In the genomic region with DNA sequence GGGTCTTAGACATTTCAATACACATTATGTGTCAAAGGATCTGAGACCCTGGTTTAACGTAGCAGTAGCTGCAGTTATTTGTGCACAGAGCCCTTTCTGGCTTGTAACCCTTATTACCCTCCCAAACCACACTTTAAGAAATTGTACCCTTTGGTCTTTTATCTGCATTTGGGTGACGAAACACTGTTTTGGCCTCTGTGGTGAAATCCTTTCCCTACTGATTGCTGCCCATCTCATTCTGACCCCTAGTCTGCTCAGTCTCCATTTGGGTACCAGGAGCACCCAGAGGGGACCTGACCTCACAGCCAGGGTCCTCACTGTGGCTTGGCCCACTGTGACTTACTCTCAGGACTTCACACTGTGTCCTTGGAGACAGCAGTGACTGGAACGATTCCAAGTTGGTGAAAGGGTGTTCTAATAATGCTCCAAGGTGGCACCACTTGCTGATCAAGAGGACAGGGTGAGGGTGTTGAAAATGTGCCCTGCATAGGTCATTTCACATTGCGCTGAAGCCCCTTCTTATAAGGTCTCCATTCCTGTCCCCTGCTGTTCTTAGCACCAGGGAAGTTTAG, we compare ENCODE assay signal across 14 mouse cellular contexts.
DNase-seq lines count a peak whose midpoint lies in the region; ATAC-seq lines count a peak whose summit lies in the region.
"Had no signal": no experiment of that assay in that cellular context is flagged by ENCODE, and none has a peak within 500 bp of the region (broad histone marks: within the 10 kb centered on the region; RNA-seq: fewer than 3 reads in every experiment).

No protein-coding gene starts in this region.

- peak; percentile 31; the same call in 1 of the 2 replicates for ATAC-seq in liver, embryonic 16.5 days (ENCODE audit: low read depth)
- ATAC-seq in liver, embryonic 11.5 days (replicated peaks; ENCODE audit: low FRiP score) = no peak
- ATAC-seq: lung, postnatal 0 days had no signal

- H3K9me3 ChIP-seq in liver, embryonic 16.5 days (replicated peaks; ENCODE audit: control insufficient read depth, low read length) = no peaks in the 10 kb centered on the region
- H3K9me3 ChIP-seq in liver, embryonic 11.5 days (ENCODE audit: control insufficient read depth, low read length) = no peaks in the 10 kb centered on the region
- H3K9me3 ChIP-seq: embryonic facial prominence, embryonic 15.5 days; limb, embryonic 10.5 days had no signal

- 53% methylated on average over 4 of the region's 4 CpGs for WGBS in liver, embryonic 16.5 days (ENCODE audit: insufficient replicate concordance)
- 64% methylated on average over 4 of the region's 4 CpGs for WGBS in liver, embryonic 11.5 days

- H3K36me3 ChIP-seq in liver, embryonic 16.5 days (ENCODE audit: control insufficient read depth, insufficient read depth) = no peaks in the 10 kb centered on the region
- no peaks in the 10 kb centered on the region for H3K36me3 ChIP-seq in liver, embryonic 11.5 days (ENCODE audit: control insufficient read depth, insufficient read depth, low read length)
- H3K36me3 ChIP-seq: embryonic facial prominence, embryonic 15.5 days; limb, embryonic 10.5 days had no signal

- intact Hi-C loops in heart, postnatal 25 days (cut with DNase I) = loop anchor here (5.0 kb wide), 2 partner anchors 36 to 156 kb away; no protein-coding TSS in a partner anchor

- H3K27ac ChIP-seq in liver, embryonic 16.5 days (ENCODE audit: low read length) = peak overlapping the region; percentile 34; the same call in 1 of the 2 replicates
- H3K27ac ChIP-seq in liver, embryonic 11.5 days (ENCODE audit: low read depth, low read length) = no peak overlapping the region
- H3K27ac ChIP-seq: embryonic facial prominence, embryonic 15.5 days; limb, embryonic 10.5 days had no signal

- H3K4me2 ChIP-seq in liver, embryonic 16.5 days (ENCODE audit: low read depth, low read length) = no peak overlapping the region
- H3K4me2 ChIP-seq in liver, embryonic 11.5 days = no peak overlapping the region
- H3K4me2 ChIP-seq: embryonic facial prominence, embryonic 15.5 days had no signal

- H3K4me3 ChIP-seq in liver, embryonic 16.5 days (ENCODE audit: low read depth, low read length) = no peak overlapping the region
- H3K4me3 ChIP-seq in liver, embryonic 11.5 days (ENCODE audit: low read depth, low read length) = no peak overlapping the region
- H3K4me3 ChIP-seq: embryonic facial prominence, embryonic 15.5 days; limb, embryonic 10.5 days had no signal

- peaks cover 4% of the 10 kb centered on the region for H3K4me1 ChIP-seq in liver, embryonic 16.5 days (ENCODE audit: control insufficient read depth, low read depth, low read length)
- H3K4me1 ChIP-seq in liver, embryonic 11.5 days (replicated peaks; ENCODE audit: control insufficient read depth, insufficient read depth, low read length) = no peaks in the 10 kb centered on the region

- H3K27me3 ChIP-seq in liver, embryonic 16.5 days (ENCODE audit: control insufficient read depth, insufficient read depth, low read depth, low read length) = no peaks in the 10 kb centered on the region
- no peaks in the 10 kb centered on the region for H3K27me3 ChIP-seq in liver, embryonic 11.5 days (replicated peaks; ENCODE audit: control insufficient read depth, insufficient read depth, low read length)
- H3K27me3 ChIP-seq: embryonic facial prominence, embryonic 15.5 days had no signal

- peak; percentile 45 for DNase-seq in adrenal gland, adult 2 months
- DNase-seq in adrenal gland, postnatal 25 days = no peak
- DNase-seq in heart, adult 18-20 months = peak; percentile 80 to 81
- no peak for DNase-seq in heart, postnatal 25 days (ENCODE audit: low spot score)
- DNase-seq in liver, embryonic 11.5 days (ENCODE audit: low spot score) = no peak
- DNase-seq in kidney, postnatal 25 days = peak; percentile 32 to 64
- DNase-seq in spleen, postnatal 4 days (ENCODE audit: low spot score in 2 of 2) = no peak
- DNase-seq: cerebellum, adult 8-10 months; gastrocnemius, postnatal 14 days; thymus, postnatal 25 days had no signal

- H3K9ac ChIP-seq in liver, embryonic 16.5 days (ENCODE audit: low read depth, low read length) = no peak overlapping the region
- H3K9ac ChIP-seq in liver, embryonic 11.5 days (ENCODE audit: low read depth, low read length) = no peak overlapping the region
- H3K9ac ChIP-seq: embryonic facial prominence, embryonic 15.5 days had no signal

Comparison
In these comparisons a context has a peak if more than half of its experiments do, and no peak if none do; other contexts are left out.
1. DNase-seq: peak in adrenal gland, adult 2 months (single experiment), heart, adult 18-20 months (2 of 2) and kidney, postnatal 25 days (2 of 2); none in adrenal gland, postnatal 25 days (single experiment), heart, postnatal 25 days (single experiment), liver, embryonic 11.5 days (single experiment) and spleen, postnatal 4 days (0 of 2).